Mouse (Mus musculus) left cerebral cortex, adult 18-20 months (tissue): ENCODE results near the gene Ctnna2. TPM values are rescaled to one million over a fixed set of nuclear protein-coding genes. Genes with fewer than 3 reads are reported as not detected.

Experiments used
- DNase-seq, 2 experiments: peaks; one replicate each; pipeline ENCODE4 v3.0.0; 2021 to 2022; ENCODE audit warnings: low spot score in 2 of 2, mixed read lengths in 1 of 2
- long read RNA-seq, 2 experiments: library from polyadenylated mRNA; stranded (forward); transcript quantifications; one replicate each; pipeline ENCODE4 v2.0.0; 2021
- total RNA-seq, 2 experiments: library from RNA; stranded (reverse); gene quantifications; 2 replicates each; pipeline ENCODE4 v1.2.3; 2021

Gene Ctnna2
- 100 to 1,000 TPM; 104 to 109 TPM for total RNA-seq
- long read RNA-seq, experiment 1, partial matches to known transcripts, result 9 of 21 reads
- long read RNA-seq, experiment 1, other reads (novel, unspliced or antisense), result 11 of 21 reads
- long read RNA-seq, experiment 2, partial matches to known transcripts, result 4 of 9 reads
- long read RNA-seq, experiment 2, other reads (novel, unspliced or antisense), result 5 of 9 reads

DNA sequence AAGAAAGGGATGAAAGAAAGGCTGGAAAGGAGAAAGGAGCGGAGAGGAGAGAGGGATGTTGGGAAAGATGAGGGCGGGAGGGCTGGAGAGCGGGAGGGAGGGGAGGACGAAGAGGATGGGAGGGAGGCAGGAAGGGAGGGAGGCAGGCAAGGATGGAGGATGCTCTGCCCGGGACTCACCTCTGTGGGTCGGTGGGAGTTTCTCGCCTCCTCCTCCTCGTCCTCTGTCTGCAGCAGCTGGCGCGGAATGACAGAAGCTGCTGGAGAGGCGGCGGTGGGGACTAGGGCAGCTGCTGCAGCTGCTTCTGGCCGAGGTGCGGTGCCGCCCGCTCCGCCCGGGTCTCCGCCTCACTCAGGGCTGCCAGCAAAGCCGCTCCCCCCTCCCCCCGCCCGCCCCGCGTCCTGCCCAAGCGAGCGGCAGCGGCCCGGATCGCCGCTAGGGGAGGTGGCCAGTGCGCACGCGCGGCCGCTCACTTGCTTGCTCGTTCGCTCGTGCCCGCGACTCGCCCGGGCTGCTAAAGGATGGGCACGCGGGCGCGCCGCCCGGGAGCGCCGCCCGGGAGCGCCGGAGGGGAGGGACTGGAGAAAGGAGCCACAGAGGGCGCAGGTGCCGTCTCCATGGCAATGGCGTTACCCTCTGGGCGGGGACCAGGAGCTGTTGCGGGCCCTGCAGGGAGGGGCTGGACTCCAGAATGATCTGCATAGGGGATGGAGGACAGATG, at the start of gene Ctnna2:
Gene Ctnna2, minus strand, starts transcription at position 459 of the 721 bp plus-strand sequence.
- peak; percentile 93 to 97 for DNase-seq

DNA sequence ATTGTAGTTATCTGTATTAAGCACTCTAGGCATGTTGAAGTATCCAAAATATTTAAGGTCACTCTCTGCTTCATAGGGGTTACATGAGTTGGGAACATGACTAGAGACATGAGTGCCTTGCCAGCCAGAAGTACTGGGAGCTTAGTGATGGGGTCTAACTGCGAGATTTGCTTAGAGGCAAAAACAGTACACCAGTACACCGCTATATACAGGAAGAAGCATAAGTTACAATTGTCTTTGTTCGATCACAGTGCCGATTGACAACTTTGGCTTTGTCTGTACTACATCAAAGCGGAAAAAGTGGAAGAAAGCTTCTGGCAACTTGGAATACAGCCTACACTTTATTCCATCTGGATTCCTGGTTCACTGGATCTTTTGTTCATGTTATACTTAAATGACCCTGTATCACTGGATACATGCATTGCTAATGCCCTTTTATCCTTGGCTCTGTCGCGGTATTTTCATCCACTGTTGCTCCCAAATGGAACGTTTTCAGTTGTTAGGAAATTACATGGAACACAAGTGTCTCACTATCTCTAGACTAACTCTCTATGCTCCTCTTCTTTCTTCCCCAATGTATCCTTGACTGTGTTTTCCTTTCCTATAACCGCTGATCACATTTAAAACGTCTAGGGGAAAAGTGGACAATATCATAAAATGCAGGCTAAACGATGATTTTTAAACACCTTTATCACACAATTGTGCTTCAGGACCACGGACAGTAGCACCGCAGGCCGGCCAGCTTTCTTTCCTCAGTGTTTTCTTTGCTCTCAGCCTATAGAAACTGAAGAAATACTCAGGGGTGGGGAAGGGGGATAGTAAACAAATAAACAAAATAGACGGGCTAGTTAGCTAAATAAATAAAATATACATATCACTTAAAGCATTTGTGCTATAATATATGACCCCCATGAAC, 896 bp upstream of the Ctnna2 start:
- DNase-seq, result no peak

- no peak for DNase-seq
Measured at GRCm38 (mm10) chr6:77978476-77979240, 841 bp downstream of the Ctnna2 start.

GRCm38 (mm10) chr6:77970545-77971242, 8.8 kb downstream of the Ctnna2 start:
- DNase-seq, result no peak

- no peak for DNase-seq
Measured at GRCm38 (mm10) chr6:77969774-77970173, 9.7 kb downstream of the Ctnna2 start.

DNA sequence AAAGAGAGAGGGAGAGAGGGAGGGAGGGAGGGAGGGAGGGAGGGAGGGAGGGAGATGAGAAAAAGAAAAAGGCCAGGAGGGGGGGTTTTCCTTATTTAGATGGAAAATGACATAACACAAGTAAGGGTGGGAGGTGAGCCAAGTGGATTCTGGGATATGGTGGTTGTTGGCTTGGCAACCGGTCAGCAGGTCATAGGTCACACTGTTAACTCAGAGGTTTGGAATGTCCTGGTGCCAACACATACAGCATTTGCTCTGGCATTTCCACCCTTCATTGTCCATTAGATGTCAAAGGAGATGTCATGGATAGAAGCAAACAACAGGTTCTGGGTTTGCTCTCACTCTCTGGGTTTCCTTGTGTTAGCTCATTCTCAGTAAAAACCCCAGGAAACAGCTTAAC, 17.5 kb downstream of the Ctnna2 start:
- no peak for DNase-seq

DNA sequence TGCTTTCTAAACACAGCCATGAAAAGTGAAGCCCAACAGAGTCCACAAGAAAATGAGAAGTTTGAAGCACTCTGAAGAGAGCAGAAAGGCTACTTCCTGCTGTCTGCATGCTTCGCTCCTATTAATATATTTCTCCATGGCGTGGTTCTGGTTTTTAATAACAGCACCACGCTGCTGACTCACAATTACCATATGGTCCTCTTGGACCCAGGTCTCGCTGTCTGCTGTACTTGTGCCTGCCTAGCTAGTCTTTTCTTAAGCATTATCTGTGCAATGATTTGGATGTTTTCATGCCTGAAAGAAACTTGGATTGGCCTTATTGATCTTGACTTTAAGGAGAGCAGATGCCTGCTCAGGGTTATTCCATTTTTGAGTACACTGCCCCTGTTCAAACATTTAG, 28.2 kb downstream of the Ctnna2 start:
- no peak for DNase-seq

- no peak for DNase-seq
Measured at GRCm38 (mm10) chr6:77950690-77951089, 28.8 kb downstream of the Ctnna2 start.

DNA sequence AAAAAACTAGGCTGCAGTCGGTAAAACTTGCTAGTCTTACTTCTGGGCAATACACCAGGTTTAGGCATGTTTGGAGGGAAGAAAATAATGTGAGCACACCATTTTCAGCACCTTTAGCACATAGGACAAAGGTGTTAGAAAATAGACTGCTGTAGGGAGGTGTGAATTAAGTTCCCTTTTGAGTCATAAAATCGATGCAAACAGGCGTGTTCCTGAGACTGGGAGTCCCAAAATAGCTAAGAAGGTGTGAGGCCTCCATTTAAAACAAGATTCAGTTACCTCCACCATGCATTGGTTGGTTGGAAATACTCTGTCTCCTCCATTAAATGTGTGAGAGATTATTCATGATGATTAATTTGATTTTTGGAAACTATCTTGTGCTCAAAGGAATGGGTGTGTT, 50.1 kb downstream of the Ctnna2 start:
- no peak for DNase-seq

- no peak for DNase-seq
Measured at GRCm38 (mm10) chr6:77873150-77873549, 106.3 kb downstream of the Ctnna2 start.

DNA sequence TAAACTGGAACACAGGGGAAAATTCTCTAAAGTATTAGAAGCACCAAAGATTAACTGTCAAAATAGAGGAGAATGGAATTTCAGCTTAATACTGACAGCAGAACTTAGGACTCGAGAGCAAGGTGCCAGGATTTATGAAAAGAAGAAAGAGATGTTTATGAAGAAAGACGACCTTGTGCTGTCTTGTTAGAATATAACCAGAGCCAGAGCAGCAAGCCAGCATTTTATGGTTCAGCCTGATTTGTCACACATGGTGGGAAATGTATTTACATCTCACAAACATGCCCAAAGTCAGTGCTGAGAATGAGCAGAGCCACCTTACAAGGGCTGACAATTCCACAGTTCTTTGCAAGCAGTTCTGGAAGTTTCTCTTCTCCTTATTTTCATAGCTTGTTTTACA, 110.2 kb downstream of the Ctnna2 start:
- no peak for DNase-seq

DNA sequence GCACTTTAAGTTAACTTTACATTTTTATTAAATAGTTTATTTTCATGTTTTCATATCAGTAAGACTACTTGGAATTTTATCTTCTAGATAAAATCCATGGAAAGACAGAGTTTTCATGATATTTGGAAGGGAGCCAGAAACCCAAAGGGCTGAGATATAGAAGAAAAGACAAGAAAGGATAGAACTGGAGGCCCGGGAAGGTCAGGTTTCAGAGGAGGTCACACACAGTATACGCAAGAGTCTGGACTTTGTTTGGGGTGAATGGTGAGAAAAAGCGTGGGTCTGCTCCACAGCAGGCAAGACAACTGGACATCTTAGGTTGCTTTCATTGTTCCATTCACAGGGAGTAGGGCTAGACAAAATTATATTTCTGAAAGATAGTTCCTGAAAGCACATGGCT, 111.4 kb downstream of the Ctnna2 start:
- DNase-seq, result no peak

GRCm38 (mm10) chr6:77863379-77863778, 116.1 kb downstream of the Ctnna2 start:
- no peak for DNase-seq

GRCm38 (mm10) chr6:77862781-77863180, 116.7 kb downstream of the Ctnna2 start:
- DNase-seq, result peak; percentile 72 to 86

GRCm38 (mm10) chr6:77849438-77849837, 130.1 kb downstream of the Ctnna2 start:
- no peak for DNase-seq

GRCm38 (mm10) chr6:77848796-77849195, 130.7 kb downstream of the Ctnna2 start:
- no peak for DNase-seq

DNA sequence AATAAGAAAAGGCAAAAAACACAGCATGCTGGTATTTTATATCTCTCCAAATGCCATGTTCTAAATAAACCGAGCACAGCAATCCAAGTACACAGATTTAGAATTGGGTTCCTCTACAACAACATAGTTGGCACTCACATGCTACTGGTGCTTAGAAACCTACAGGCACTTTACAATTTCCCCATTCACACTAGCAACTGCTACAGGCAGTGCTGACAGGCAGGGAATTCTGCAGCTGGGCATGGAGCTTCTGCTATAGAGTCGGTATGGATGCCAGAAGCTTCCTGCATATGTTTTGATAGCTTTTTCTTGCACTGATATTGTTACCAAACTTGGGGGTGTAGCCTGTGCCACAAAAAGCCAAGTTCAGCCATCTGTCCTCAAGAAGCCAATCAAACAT, 131.8 kb downstream of the Ctnna2 start:
- DNase-seq, result peak in 1 of 2 experiments; percentile 30

DNA sequence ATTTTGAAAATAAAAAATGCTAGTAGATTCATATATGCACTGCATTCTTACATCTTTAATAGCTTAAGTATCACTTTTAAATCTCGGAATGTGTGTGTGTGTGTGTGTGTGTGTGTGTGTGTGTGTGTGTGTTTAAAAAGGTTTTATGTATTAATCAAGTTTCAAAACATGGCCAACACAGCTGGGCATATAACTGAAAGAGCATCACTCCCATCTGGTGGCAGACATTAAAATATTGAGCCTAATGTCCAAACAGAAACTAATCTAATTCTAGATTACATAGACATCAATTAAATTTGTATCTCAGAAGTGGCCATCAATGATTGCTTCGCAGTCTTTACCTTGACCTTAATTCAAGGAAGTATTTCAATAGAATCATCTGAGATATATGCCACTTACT, 140.4 kb downstream of the Ctnna2 start:
- DNase-seq, result no peak

DNA sequence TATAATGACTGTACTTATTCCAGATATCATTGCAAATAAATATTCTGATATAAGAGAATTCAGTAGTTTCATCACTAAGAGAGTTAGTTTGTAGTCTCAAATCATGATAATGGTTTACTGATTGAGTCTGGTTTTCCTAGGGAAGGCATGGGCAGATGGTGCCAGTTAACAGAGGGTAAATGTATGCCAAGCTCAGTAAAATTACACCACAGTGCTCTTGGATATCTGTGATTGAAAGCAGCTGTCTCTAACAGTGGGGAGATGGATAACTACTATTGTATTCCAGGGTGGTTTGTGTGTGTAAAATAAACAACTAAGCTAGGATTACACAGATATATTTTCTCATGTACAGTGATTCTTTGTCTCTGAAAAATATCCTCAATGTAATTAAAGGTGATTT, 140.8 kb downstream of the Ctnna2 start:
- no peak for DNase-seq

DNA sequence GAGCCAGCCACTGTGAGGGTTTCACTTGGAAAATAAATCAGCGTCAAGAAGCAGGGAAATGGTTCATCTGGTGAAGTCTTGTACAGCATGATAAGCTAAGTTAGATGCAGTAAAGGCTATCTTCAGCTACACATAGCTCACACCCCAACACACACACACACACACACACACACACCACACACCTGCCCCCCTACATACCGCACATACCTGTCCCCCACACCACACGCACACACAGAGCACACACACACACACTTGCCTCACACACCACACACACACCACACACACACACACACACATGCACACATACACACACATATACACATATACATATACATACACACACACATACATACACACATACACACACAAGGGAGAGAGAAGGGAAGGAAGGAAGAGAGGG, 142.0 kb downstream of the Ctnna2 start:
- no peak for DNase-seq

- no peak for DNase-seq
Measured at GRCm38 (mm10) chr6:77834680-77835079, 144.8 kb downstream of the Ctnna2 start.
